Mouse (Mus musculus) myocyte (in vitro differentiated cells): ENCODE measurements around the gene Lce3c. TPM values are rescaled to one million over a fixed set of nuclear protein-coding genes. Genes with fewer than 3 reads are reported as not detected.

ENCODE experiments used
- H3K27me3 ChIP-seq: one replicate; pipeline ENCODE4 v1.6.1; 2011; ENCODE audit not compliant: control insufficient read depth, insufficient read depth, insufficient read length
- H3K36me3 ChIP-seq: one replicate; pipeline ENCODE4 v1.6.1; 2011; ENCODE audit not compliant: control insufficient read depth, insufficient read depth
- H3K4me2 ChIP-seq: one replicate; pipeline ENCODE4 v1.6.1; 2011; ENCODE audit warnings: low read depth, control low read depth
- H3K4me3 ChIP-seq: one replicate; pipeline ENCODE4 v1.5.1; 2011; ENCODE audit warnings: mild to moderate bottlenecking, control low read depth, moderate library complexity
- H3K79me2 ChIP-seq: one replicate; pipeline ENCODE4 v1.6.1; 2011; ENCODE audit not compliant: control insufficient read depth, insufficient read depth
- H3ac ChIP-seq: one replicate; pipeline ENCODE4 v1.6.1; 2011; ENCODE audit not compliant: control insufficient read depth, insufficient read length
- CEBPB ChIP-seq: IDR thresholded peaks from 2 replicates; pipeline ENCODE4 v1.6.1; 2011; ENCODE audit warnings: mild to moderate bottlenecking, moderate library complexity; ENCODE audit not compliant: poor library complexity, insufficient read depth, severe bottlenecking
- E2F4 ChIP-seq: IDR thresholded peaks from one replicate; pipeline ENCODE4 v1.6.1; 2011; ENCODE audit warnings: mild to moderate bottlenecking, control low read depth, moderate library complexity; ENCODE audit not compliant: insufficient read depth
- MAX ChIP-seq: IDR thresholded peaks from one replicate; pipeline ENCODE4 v1.6.1; 2011; ENCODE audit warnings: low read depth, mild to moderate bottlenecking, control low read depth
- MYOD1 ChIP-seq, 3 experiments: IDR thresholded peaks; one replicate each; pipeline ENCODE4 v1.6.1; 2011; ENCODE audit warnings: control low read depth in 2 of 3, low read depth in 2 of 3, mild to moderate bottlenecking in 2 of 3, moderate library complexity in 1 of 3; ENCODE audit not compliant: insufficient read length in 2 of 3, control insufficient read depth in 1 of 3
- MYOG ChIP-seq, 3 experiments: IDR thresholded peaks; one replicate each; pipeline ENCODE4 v1.6.1; 2011; ENCODE audit warnings: control low read depth in 2 of 3, low read depth in 2 of 3, mild to moderate bottlenecking in 2 of 3; ENCODE audit not compliant: insufficient read length in 2 of 3, control insufficient read depth in 1 of 3, insufficient read depth in 1 of 3
- POLR2A ChIP-seq: IDR thresholded peaks from one replicate; pipeline ENCODE4 v1.6.1; 2011; ENCODE audit warnings: low read depth, mild to moderate bottlenecking, control low read depth, moderate library complexity; ENCODE audit not compliant: insufficient read length
- POLR2AphosphoS2 ChIP-seq: IDR thresholded peaks from one replicate; pipeline ENCODE4 v1.6.1; 2011; ENCODE audit warnings: low read depth, control low read depth; ENCODE audit not compliant: insufficient read length
- REST ChIP-seq: IDR thresholded peaks from one replicate; pipeline ENCODE4 v1.6.1; 2011; ENCODE audit warnings: mild to moderate bottlenecking, control low read depth, moderate library complexity; ENCODE audit not compliant: insufficient read depth, insufficient read length
- SRF ChIP-seq: IDR thresholded peaks from one replicate; pipeline ENCODE4 v1.6.1; 2011; ENCODE audit warnings: low read depth; ENCODE audit not compliant: control insufficient read depth, insufficient read length
- TCF12 ChIP-seq: IDR thresholded peaks from one replicate; pipeline ENCODE4 v1.6.1; 2011; ENCODE audit warnings: mild to moderate bottlenecking, control low read depth; ENCODE audit not compliant: poor library complexity, insufficient read depth, severe bottlenecking
- TCF3 ChIP-seq: IDR thresholded peaks from one replicate; pipeline ENCODE4 v1.6.1; 2011; ENCODE audit warnings: low read depth, control low read depth; ENCODE audit not compliant: insufficient read length
- USF1 ChIP-seq: IDR thresholded peaks from one replicate; pipeline ENCODE4 v1.6.1; 2011; ENCODE audit warnings: low read depth, mild to moderate bottlenecking, control low read depth, moderate library complexity
- polyA plus RNA-seq: library from polyadenylated mRNA; unstranded; fragments of >200 nt; fragmentation: generic; extraction: Trizol; gene quantifications from one replicate; pipeline ENCODE4 v1.2.1, GENCODE M21; 2012; ENCODE audit warnings: missing spikeins

Gene Lce3c
- polyA plus RNA-seq, result not detected

DNA sequence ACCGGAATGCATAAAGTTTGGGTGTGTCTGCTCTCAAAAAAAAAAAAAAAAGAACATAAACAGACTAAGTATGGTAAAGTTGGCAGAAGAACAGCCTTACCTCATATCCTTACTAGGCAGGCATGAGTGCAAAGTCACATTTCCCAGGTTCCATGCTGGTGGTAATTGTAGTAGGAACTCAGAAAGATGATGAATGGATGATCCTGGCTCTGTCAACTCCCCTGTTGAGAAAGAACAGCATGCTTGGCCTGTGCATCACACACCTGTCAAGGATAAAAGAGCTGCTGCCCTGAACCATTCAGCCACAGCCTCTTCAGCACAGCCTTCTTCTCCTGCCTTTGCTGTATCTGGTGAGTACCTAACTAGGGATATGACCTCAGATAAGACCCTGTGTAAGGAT lies at the start of gene Lce3c:
Gene Lce3c (plus strand): TSS at position 301 of the 400 bp plus-strand sequence.
- Histone ChIP-seq H3K4me3 (no peak within 1 kb of the TSS), H3K27me3 (no peaks in the 10 kb centered on the region), H3K4me2 (no peak within 1 kb of the TSS), H3K36me3 (no peaks in the 10 kb centered on the region), H3K79me2 (no peaks in the 10 kb centered on the region), H3ac (no peak within 1 kb of the TSS)
- no peak for TF ChIP-seq POLR2AphosphoS2
- no peak for TF ChIP-seq USF1
- TF ChIP-seq MYOG (IDR thresholded peaks at IDR 0.05; ENCODE audit: control insufficient read depth in 1 of 3, insufficient read depth in 1 of 3, insufficient read length in 2 of 3, low read depth in 2 of 3), result no peak
- TF ChIP-seq TCF12, result no peak
- TF ChIP-seq REST, result no peak
- no peak for TF ChIP-seq MYOD1 (IDR thresholded peaks at IDR 0.05; ENCODE audit: control insufficient read depth in 1 of 3, insufficient read length in 2 of 3, low read depth in 2 of 3)
- TF ChIP-seq MAX, result no peak
- no peak for TF ChIP-seq SRF
- no peak for TF ChIP-seq CEBPB
- no peak for TF ChIP-seq POLR2A
- TF ChIP-seq E2F4, result no peak
- no peak for TF ChIP-seq TCF3

- TF ChIP-seq REST (no peak), SRF (no peak), CEBPB (no peak), POLR2A (no peak), MYOD1 (IDR thresholded peaks at IDR 0.05; ENCODE audit: control insufficient read depth in 1 of 3, insufficient read length in 2 of 3, low read depth in 2 of 3) (no peak), TCF12 (no peak), TCF3 (no peak), MAX (no peak), POLR2AphosphoS2 (no peak), E2F4 (no peak), USF1 (no peak)
- no peak overlapping the region for H3ac ChIP-seq
- no peak overlapping the region for H3K4me2 ChIP-seq
- H3K27me3 ChIP-seq, result no peaks in the 10 kb centered on the region
- H3K4me3 ChIP-seq, result no peak overlapping the region
- no peaks in the 10 kb centered on the region for H3K36me3 ChIP-seq
- no peaks in the 10 kb centered on the region for H3K79me2 ChIP-seq
Measured at GRCm38 (mm10) chr3:92894489-92894888, 49.8 kb upstream of the Lce3c start.

GRCm38 (mm10) chr3:92902992-92903391 lies 41.3 kb upstream of the Lce3c start:
- Histone ChIP-seq H3ac (no peak overlapping the region), H3K36me3 (no peaks in the 10 kb centered on the region), H3K27me3 (no peaks in the 10 kb centered on the region), H3K79me2 (no peaks in the 10 kb centered on the region), H3K4me3 (no peak overlapping the region), H3K4me2 (no peak overlapping the region)
- TF ChIP-seq TCF12 (no peak), USF1 (no peak)

DNA sequence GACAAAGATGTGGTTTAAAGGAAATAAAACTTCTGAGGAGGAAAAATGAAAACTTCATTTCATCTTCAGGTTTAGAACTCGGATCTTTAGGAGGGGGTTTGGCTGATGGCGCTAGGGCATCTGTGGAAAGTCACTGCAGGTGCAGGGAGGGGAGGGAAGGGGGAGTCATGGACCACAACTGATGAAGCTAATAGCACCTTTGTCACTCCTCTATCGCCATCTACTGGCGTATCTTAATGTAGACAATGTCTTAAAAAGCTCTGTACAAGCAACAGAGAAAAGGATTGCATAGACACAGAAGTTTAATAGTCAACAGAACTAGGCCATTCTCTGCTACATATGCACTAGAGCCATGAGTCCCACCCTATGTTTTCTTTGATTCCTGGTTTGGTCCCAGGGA lies 40.6 kb upstream of the Lce3c start:
- H3K79me2 ChIP-seq, result no peaks in the 10 kb centered on the region
- H3K27me3 ChIP-seq, result no peaks in the 10 kb centered on the region
- H3K36me3 ChIP-seq, result no peaks in the 10 kb centered on the region
- H3ac ChIP-seq, result no peak overlapping the region
- TF ChIP-seq POLR2A, result no peak
- TF ChIP-seq SRF, result no peak
- TF ChIP-seq REST, result no peak
- no peak for TF ChIP-seq MAX
- TF ChIP-seq E2F4, result no peak
- no peak for TF ChIP-seq MYOG (IDR thresholded peaks at IDR 0.05; ENCODE audit: control insufficient read depth in 1 of 3, insufficient read depth in 1 of 3, insufficient read length in 2 of 3, low read depth in 2 of 3)
- TF ChIP-seq POLR2AphosphoS2, result no peak
- no peak for TF ChIP-seq MYOD1 (IDR thresholded peaks at IDR 0.05; ENCODE audit: control insufficient read depth in 1 of 3, insufficient read length in 2 of 3, low read depth in 2 of 3)
- no peak for TF ChIP-seq TCF12
- no peak for TF ChIP-seq USF1
- TF ChIP-seq TCF3, result no peak
- TF ChIP-seq CEBPB, result no peak
- H3K4me2 ChIP-seq, result no peak overlapping the region
- no peak overlapping the region for H3K4me3 ChIP-seq

GRCm38 (mm10) chr3:92905182-92905581 lies 39.1 kb upstream of the Lce3c start:
- H3K27me3 ChIP-seq, result no peaks in the 10 kb centered on the region
- H3K4me2 ChIP-seq, result no peak overlapping the region
- H3K79me2 ChIP-seq, result no peaks in the 10 kb centered on the region
- no peak overlapping the region for H3K4me3 ChIP-seq
- no peak overlapping the region for H3ac ChIP-seq
- no peaks in the 10 kb centered on the region for H3K36me3 ChIP-seq
- no peak for TF ChIP-seq MAX
- no peak for TF ChIP-seq MYOD1 (IDR thresholded peaks at IDR 0.05; ENCODE audit: control insufficient read depth in 1 of 3, insufficient read length in 2 of 3, low read depth in 2 of 3)
- TF ChIP-seq CEBPB, result no peak
- TF ChIP-seq E2F4, result no peak
- no peak for TF ChIP-seq SRF
- TF ChIP-seq TCF3, result no peak
- no peak for TF ChIP-seq TCF12
